Mouse (Mus musculus): ENCODE measurements around the gene Exoc1.

- TF ChIP-seq POLR2A (IDR thresholded peaks at IDR 0.05; ENCODE audit: borderline replicate concordance, control insufficient read depth, low read depth, low read length) = no peak
- TF ChIP-seq CTCF (IDR thresholded peaks at IDR 0.05; ENCODE audit: control insufficient read depth, insufficient read depth, low read length) = no peak
Observed at GRCm38 (mm10) chr5:76540181-76540580, 11.1 kb downstream of the Exoc1 start.
